Mouse (Mus musculus): ENCODE data around the gene Zfhx3.

The Zfhx3 gene

DNA sequence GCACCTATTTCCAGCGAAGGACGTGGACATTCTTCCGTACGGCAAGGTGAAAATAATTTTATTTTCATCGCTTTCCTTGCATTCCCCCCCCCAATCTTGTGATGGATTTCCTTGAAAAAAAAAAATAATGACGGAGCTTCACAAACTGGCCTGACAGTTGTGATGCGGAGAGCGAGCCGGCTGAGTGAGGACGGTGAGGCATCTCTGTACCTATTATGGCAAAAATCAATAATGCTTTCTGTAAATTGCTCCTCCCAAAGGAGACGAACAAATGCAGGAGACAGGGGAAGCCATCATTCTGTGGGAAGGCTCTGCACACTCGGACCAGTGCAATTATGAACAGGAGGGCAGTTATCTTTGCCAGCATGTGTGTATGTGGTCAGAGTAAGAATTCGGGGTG is 156.2 kb downstream of the Zfhx3 start:
- DNase-seq (ENCODE audit: low spot score), result no peak

DNA sequence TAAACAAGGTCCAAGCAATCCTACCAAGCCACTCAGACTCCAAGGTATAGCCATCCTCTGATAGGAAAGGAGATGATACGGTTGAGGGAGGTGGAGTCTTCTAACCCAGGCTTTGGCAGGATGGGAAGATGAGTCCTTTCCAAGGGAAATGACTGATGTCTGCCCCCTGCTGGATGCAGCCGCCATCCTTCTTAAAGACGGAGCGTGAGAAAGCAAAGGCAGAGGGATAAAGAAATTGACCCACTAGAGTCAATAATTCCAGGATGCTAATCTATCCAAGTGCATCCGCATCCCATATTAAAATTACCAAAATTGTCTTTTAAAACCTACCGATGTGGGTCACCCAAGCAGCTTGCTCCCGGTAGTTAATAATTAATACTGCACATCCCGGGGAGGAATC is 158.7 kb downstream of the Zfhx3 start:
- DNase-seq (ENCODE audit: low spot score), result peak; percentile 15

DNA sequence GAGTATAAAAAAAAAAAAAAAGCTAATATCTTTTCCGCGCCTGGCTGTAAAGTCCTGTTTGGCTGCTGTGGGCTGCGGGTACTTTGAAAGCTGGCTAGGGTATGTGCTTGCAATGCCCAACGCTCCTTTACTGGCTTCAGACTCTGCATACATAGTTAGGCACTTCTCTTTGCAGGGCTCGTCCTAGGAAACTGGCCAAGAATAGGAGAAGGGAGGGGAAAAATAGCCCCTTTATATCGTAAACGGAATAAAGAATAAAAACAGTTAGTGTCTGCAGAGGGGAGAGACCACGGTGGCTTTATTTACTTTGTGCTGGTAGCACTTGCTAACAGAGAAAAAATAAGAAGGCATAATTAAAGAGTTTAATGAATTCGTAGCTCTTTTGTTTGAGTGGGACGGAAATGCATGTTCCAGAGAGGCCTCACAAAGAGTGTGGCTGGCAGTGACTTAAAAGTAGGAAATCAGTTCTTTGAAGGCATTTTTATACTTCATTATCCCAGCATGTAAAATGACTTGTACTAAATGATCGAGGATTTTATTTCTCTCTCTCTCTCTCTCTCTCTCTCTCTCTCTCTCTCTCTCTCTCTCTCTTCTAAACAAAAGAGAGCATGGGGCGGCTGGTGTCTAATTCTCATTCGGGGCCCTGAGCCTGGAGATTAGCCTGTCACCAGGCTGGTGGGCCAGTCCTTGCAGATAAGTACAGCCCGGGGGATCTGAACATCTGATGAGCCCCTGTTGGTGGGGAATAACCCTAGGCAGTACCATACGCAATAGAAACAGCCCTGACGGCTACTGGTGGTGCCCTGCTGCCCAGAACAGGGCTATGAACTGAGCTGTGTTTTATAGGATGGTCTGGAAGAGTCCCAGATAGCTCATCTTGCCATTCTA is 159.8 kb downstream of the Zfhx3 start:
- DNase-seq (ENCODE audit: low spot score), result no peak

DNA sequence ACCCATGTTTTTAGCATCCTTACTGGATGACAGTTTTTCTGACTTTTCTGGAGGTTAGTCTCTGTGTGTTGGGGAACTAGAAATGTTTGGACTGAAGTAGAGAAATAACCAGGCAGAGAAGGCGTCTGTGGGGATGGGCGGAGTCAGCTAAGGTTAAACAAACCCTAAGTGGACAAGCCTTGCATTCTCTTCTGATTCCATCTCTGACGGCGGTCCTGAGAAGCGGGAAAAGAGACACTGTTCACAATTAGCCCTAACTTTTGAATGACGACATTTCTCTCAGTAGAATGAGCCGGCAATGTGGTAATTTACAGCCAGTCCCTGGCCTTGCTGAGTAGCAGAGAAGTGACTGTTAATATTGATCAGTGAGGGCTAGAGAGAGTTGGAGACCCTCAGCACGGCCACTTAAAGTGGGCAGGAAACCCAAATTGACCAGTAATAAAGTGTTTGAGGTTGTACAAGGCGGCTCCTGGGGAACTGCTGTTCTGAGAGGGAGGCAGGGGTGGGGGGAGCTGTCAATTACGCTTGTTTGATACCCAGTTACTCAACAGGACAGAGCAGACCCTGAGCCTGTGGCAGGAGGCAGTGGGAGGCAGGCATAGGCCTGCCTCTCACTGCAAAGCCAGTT is 162.1 kb downstream of the Zfhx3 start:
- DNase-seq (ENCODE audit: low spot score), result no peak

DNA sequence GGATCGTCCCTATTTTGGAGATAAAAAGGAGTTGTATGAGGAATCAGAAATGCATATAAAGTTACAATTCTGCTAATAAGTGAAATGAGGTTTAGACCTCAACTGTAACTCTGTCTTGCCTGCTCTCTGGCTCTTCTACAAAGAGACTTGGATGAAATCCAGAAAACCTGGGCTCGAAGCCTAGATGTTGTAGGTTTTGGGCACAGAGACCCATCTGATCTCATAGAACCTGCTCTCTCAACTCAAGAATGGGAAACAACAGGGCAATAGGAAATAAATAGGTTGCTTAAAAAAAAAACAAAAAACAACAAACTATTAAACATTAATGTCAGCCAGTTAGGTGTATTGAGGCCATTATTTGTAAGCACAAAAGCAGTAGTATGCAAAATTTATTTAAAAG is 182.6 kb downstream of the Zfhx3 start:
- DNase-seq (ENCODE audit: low spot score), result no peak

DNA sequence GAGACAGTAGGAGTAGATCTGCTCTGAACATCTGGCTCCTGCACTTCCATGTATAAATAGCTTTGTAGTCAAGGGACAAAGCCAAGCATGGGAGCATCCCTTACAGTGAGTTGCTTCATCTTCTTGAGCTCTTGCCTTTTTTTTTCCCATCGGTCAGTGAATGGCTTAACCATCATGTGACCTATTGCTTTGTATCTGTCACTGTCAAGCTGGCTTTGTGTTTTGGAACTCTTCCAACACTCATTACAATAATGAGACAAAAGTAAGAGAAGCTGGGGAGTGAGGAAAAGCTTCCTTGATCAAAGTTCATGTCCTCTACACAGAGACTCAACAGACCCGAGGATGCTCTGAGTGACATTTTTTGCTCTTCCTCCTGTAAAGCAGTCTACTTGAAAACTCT is 183.0 kb downstream of the Zfhx3 start:
- DNase-seq (ENCODE audit: low spot score), result no peak

DNA sequence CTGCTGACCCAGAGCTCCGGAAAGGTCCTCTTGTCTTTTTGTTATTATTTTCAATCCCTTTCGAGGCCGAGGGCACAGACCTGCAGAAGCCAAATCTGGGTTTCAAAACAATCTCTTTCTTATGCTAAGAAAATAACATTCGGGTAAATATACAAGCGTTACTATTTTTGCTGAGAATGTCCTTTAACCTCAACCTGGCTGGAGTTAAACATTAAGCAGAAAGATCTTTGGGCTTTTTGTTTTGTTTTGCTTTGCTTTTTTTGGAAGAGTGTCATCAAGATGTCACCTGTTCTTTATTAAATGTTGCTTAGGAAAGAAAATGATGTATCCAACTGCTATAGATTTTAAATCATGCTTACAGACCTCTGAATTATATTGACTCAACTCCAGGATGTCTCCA is 204.1 kb downstream of the Zfhx3 start:
- no peak for DNase-seq (ENCODE audit: low spot score)

DNA sequence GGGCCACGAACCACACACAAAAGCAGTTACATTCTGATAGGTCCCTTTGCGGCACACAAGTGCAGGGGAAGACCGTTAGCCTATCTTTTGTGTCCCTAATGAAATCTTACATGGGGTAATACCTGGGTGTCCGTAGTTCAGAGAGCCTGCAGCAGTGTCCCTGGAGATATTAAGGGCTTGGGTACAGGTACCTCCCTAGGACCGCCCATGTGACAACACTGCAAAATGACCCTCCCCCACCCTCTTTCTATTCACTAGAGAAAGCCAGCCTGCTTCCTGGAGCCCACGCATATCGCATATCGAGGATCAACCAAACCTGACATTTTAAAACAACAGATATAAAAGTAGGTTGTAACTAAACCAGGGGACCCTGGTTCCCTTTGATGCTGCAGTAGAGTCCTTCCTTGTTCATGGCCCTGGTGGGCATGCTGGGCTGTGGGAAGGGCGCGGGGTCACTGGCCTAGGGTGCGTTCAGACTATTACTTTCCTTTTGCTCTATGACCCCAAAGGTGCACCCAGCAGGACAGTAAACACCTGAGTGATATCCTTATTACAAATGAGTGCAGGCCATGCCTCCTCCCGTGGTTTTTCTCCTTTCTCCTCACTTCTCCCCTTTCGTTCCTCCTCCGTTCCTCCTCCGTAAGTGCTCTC is 206.3 kb downstream of the Zfhx3 start:
- DNase-seq (ENCODE audit: low spot score), result no peak

DNA sequence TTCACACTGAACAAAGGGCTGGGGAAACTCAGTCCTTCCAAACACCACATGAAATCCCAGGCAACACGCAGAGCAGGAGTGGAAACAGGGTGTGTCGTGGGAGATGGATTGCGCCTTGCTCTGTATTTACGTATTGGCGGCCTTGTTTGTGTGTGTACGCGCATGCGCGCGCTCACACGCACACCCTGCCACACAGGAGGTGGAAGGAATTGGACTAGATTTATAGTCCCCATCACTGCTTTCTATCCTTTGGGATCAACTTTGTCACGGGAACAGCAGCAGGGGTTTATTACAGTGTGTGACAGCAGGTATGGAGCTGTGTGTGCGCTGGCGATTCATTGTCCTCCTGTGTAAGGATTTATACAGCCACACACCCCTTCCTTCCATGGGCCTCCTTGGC is 228.4 kb downstream of the Zfhx3 start:
- DNase-seq (ENCODE audit: low spot score), result no peak

DNA sequence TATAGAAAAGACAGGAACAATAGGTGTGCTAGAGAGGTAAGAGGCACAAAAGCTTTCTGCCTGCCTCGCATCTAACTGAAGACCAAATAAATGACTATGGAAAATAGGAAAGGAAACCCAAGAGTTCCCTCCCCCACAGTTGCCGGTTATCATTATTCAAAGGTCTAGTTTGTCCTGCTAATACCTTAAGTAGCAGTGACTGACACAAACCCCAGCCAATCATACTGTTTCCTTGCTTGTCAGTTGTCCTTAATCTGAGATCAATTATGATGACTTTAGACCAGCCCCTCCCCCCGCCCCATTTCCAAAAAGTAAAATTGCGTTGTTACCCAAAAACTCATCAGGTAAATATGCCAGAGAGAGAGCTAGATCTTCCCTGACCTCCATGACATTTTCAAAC is 240.9 kb downstream of the Zfhx3 start:
- no peak for DNase-seq (ENCODE audit: low spot score)

DNA sequence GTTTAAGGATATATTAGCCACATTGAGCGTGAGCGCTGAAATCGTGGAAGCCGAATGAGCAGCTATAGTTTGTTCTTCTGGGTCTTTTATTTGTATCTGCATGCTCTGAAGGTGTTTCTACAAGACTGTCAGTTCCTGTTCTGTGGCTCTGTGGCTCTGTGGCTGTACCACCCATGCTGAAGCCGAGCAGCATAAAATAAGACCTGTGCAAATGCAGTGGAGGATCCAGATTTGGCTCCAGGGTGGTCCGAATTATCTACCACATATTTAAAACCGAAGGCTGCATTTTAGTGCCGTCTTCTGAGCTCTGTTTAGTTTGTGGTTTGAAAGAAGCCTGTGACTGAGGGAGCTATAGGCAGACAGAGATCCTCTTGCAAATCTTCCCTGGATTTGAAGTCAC is 241.5 kb downstream of the Zfhx3 start:
- no peak for DNase-seq (ENCODE audit: low spot score)

DNA sequence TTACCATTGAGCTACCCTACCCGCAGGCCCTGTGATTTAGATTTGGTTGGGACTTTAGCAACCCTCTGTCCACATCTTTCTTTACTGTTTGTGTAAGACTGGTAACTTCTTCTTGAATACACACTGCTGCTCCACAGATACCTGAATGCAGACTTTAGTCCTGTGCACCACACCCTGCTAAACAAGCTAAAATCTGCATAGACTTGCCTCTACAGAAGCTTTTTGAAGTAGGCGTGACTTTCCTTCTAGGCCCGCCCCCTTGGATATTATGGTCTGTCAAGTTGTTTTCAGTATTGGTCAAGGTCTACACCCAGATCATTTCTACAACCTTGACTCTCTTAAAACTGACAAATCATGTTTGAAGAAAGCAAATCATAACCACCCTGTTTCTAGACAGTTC is 243.8 kb downstream of the Zfhx3 start:
- DNase-seq (ENCODE audit: low spot score), result no peak

DNA sequence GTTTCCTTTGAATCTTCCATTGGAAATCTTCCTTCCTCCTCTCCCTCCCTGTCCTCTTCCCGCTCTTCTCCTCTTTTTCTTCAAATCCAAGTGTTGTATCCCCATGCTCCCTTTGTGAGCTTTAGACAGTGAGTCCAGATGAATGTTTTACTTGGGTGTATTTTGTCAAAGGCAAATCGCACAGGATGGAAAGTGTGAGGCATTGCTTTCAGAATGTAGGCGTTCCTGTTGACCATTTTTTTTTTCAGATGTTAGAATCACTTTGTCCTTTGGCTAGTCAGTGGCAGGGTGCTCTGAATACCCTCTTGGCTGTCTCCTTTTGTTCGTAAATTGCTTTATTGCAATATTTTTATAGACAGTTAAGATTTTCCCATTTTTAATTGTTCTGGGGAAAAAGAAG is 245.6 kb downstream of the Zfhx3 start:
- no peak for DNase-seq (ENCODE audit: low spot score)

DNA sequence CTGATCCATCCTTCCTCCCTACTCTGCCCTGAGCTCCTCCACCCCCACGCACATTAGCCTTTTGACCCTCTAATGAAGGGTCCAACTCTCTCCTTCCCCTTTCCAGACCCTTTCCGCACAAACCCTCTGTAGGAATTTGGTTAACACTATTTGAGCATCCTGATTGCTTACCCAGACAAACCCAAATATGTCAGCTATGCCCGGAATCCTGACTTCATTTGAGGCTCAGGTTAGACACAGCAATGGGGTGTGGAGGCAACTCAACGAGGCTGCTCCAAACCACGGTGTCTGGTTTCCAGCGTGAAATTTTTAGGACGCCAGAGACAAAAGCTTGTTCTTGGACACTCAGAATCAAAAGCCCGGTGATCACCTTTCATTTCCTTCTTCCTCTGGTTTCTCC is 252.1 kb downstream of the Zfhx3 start:
- DNase-seq (ENCODE audit: low spot score), result no peak

DNA sequence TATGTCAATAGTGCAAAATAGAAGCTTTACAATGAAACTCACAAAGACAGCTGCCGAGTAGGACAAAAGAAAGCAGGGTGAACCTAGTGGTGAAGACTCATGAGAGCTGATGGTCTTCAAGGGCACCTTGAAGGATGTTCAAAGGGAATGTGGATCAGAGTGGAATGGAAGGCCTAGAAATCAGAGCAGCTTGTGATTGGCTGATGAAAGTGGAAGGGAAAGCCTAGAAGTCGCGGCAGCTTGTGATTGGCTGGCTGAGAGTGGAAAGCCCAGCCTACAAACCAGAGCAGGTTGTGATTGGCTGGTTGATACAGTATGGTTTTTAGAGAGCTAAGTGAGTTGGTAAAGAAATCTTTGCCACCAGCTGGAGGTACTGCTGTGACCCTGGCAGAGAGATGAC is 272.6 kb downstream of the Zfhx3 start:
- no peak for DNase-seq (ENCODE audit: low spot score)

DNA sequence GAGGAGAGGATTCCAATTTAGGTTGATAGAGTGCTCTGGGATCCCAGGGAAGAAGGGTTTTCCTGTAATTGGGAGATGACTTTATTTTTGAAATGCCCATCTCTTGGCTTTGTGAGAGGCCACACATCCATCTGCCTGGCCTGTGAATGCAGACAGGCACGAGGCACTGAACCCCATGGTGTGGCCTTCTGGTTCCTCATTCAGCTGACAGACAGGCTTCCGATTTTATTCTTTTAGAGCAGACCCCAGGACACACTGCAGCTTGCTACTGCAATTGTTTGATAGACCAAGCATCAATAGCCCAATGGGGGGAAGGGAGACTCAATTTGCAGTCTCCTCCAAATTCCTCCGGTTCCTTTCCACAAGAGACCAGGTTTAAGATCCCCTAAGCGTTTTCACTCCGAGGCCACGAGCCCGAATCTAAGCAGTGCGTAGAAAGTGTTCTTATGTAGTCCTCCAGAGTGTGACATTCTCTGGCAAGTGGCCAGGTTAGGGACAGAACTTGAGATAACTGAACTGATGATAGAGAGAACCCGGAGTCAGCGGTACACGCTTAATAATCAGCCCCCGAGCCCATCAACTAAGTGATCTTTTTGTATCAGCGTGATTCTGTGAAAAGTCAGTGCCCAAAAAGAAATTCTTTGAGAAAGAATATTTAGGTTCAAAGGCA is 275.9 kb downstream of the Zfhx3 start:
- no peak for DNase-seq (ENCODE audit: low spot score)

DNA sequence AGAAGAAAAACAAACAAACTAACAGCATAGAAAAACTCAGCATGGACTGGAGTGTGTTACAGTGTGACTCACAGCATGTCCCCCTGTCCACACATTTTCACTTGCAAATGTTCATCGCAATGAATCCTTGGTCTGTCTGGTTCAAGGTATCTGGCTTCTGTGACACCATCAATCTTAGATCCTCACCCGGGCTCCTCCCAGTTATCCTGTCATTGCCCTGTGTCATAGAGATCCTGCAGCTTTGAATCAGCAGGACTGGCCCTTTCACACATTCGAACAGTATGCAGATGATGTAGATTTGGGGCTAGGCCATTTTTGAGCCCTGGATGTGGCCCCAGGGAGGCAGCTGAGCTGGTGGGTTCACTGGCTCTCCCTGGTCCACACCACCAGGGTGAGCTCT is 278.1 kb downstream of the Zfhx3 start:
- no peak for DNase-seq (ENCODE audit: low spot score)

DNA sequence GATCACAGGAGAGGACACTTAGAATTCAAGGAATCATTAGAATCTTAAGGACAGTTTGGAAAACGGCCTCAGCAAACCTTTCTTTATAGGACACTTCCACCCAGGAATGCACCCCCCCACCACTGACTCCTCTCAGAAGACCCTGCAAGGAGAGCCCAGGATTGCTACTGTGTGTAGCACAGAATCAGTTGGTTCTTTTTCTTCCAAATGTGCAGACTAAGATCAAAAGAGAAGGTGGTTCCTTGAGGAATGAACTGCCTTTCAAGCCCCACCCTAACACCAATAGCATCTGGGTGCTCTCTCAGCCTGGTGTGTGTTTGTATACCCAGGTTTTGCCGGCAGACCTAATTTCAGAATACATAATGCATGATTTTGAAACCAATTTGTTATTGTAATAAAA is 279.6 kb downstream of the Zfhx3 start:
- DNase-seq (ENCODE audit: low spot score), result no peak

DNA sequence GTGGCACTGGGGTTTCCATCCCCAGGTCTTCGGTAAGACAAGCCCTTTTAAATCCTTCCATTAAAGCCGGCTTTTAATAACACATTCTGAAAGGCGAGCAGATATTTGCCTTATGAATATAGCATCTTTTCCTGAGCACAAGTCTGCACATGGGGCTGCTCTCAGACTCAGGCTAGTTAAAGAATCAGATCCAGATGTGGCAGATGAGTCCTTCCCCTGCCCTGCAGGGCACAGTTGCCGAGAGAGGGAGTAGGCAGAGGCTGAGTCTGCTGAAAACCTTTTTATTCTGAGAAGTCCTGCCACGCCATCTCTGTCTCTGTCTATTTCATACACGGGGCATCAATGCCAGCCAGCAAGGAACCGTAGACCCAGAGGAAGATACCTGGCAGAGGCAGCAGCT is 289.9 kb downstream of the Zfhx3 start:
- no peak for DNase-seq (ENCODE audit: low spot score)

DNA sequence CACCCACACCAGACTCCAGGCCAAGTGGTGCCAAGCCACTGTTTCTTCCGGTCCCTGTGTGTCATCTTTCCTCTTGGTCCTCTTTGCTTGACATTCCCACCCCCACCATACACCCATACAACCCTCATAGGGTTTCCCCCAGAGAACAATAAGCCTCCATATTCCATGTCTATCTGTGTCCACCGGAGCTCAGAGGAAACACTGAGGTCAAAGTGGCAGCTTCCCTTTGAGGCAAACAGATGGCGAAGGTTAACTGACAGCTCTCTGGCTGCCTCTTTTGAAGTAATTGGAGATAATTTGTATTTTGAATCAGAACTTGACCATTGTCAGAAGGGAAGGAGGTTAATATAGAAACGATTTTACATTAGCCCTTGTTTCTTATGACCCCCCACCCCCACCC is 292.0 kb downstream of the Zfhx3 start:
- DNase-seq (ENCODE audit: low spot score), result no peak

DNA sequence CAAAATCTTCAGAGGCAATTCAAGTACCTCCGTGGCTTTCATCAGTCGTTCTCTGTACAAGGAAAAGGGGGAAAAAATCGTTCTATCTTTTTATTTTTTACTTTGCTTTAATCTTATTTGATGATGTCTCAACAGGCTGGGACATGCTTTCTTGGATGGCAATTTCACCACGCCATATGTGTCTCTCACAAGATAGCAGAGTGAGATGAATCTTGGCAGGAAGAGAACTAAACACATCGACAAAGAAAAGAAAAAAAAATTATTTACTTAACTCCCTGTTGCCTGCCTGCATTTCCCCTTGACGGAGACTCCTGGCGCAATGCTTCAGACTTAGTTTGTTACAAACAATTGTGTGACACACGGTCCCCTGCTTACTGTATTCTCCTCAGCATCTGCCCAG is 294.3 kb downstream of the Zfhx3 start:
- no peak for DNase-seq (ENCODE audit: low spot score)

DNA sequence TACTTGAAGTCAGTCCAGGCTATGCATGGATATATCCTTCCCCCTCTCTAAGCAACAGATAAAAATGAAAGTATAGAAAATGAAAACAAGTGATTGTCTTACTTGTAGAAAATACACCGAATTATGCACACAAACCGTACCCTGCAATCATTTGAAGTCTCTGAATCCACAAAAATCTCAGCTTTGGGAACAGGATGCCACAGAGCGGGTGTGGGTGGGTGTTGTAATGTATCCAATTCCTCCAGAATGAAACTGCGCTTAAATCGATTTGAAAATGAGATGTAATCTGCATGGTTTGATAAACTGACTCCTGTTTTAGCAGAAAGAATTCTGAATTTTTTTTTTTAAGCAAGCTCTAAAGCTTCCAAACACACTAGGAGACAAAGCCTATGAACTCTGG is 297.1 kb downstream of the Zfhx3 start:
- no peak for DNase-seq (ENCODE audit: low spot score)

All from lung, postnatal 25 days (tissue).